Mouse (Mus musculus) layer of hippocampus, adult 6 months (tissue): ENCODE data around the gene Nop9. TPM values are rescaled to one million over a fixed set of nuclear protein-coding genes. Genes with fewer than 3 reads are reported as not detected.

Experiments
- long read RNA-seq, 2 experiments: library from polyadenylated mRNA; unstranded; transcript quantifications; one replicate each; pipeline ENCODE4 v2.0.0; 2019 to 2020
- polyA plus RNA-seq: library from polyadenylated mRNA; unstranded; fragments of <200 nt; fragmentation: Nextera tagmentation; gene quantifications from 2 replicates; pipeline ENCODE4 v1.2.3, GENCODE M21; 2021

The Nop9 gene
- 8.1 and 8.5 TPM in 2 replicates for polyA plus RNA-seq
- long read RNA-seq, experiment 1, transcript Nop9-201 (10 exons, 3,694 nt) = major isoform, 26 of 34 reads
- long read RNA-seq, experiment 1, partial matches to known transcripts = 5 of 34 reads
- long read RNA-seq, experiment 1, other reads (novel, unspliced or antisense) = 3 of 34 reads
- long read RNA-seq, experiment 2, transcript Nop9-201 (10 exons, 3,694 nt) = major isoform, 112 of 128 reads
- long read RNA-seq, experiment 2, partial matches to known transcripts = 2 of 128 reads
- long read RNA-seq, experiment 2, other reads (novel, unspliced or antisense) = 14 of 128 reads

GRCm38 (mm10) chr14:55745180-55745860, at the start of gene Nop9, which contains the start of gene Dhrs1:
Gene Nop9 (plus strand): TSS chr14:55745693.
Gene Dhrs1 (minus strand): TSS chr14:55745690.

GRCm38 (mm10) chr14:55713729-55714122, 31.8 kb upstream of the Nop9 start, which contains the start of gene Tgm1:
Gene Tgm1 (minus strand): TSS chr14:55713926.

GRCm38 (mm10) chr14:55721700-55722437, 23.6 kb upstream of the Nop9 start, which contains the start of gene Rabggta:
Gene Rabggta (minus strand): TSS chr14:55722263.

DNA sequence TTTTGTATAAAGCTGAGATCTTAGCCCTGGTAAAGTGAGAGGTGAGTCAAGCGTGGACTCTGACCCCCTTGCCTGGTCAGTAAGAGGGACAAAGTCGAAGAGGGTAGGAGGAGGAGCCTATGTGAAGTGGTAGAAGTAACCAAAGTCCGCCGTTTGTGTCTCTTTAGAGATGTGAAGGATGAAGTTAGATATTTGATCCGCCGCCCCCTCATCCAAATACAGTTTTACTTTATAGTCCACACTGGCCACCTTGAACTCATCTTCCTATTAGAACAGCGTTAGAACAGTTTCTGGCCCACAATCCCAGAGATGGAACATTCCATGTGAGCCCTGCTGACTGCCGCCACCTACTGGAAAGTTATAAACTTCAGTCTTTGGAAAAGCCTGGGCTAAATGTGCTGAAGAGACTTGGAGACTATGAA, 12.9 kb downstream of the Nop9 start, which contains the start of gene Cideb:
TSS of gene Cideb (minus strand) at position 96 of the 422 bp plus-strand sequence.

DNA sequence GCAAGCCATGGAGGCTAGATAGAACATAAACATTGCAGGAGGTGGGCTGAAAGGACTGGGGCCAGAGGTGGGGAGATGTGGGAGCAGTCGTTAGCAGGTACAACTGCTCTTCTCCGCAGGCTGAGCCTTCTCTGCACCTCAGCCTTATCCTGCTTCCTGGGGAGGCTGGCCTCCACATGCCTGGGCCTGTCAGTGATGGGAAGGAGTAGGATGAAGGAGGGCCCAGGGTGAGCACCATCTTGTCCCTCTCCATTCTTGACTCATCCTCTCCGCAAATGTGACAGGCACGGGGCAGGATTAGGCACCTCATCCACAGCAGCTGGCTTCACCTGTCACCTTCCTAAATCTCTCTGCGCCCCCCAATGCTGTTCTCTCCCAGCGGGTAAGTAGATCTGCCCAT, 15.7 kb downstream of the Nop9 start, which contains the start of gene Ltb4r2:
TSS of gene Ltb4r2 (plus strand) at position 266 of the 400 bp plus-strand sequence.

GRCm38 (mm10) chr14:55765696-55766095, 20.2 kb downstream of the Nop9 start, which contains the start of gene Ltb4r1:
Gene Ltb4r1 (plus strand): TSS chr14:55765962.

GRCm38 (mm10) chr14:55783958-55784235, 38.4 kb downstream of the Nop9 start, which contains the start of gene Adcy4:
Gene Adcy4 (minus strand): TSS chr14:55784095.

GRCm38 (mm10) chr14:55788256-55789050, 43.0 kb downstream of the Nop9 start, which contains the start of gene Ripk3:
Gene Ripk3 (minus strand): TSS chr14:55788865.

Other genes with a start within 250 kb of the Nop9 start
- 661 and 751 TPM in 2 replicates for gene Cpne6, start 235.2 kb upstream of the Nop9 start, polyA plus RNA-seq
- gene Nrl, start 220.7 kb upstream of the Nop9 start, polyA plus RNA-seq = 0.13 TPM in 1 of 2 replicates, not detected in the other
- gene Pck2, start 205.4 kb upstream of the Nop9 start, polyA plus RNA-seq = 28.8 and 36.0 TPM in 2 replicates
- gene Dcaf11, start 185.7 kb upstream of the Nop9 start, polyA plus RNA-seq = 70.4 and 77.7 TPM in 2 replicates
- gene A730061H03Rik, start 185.3 kb upstream of the Nop9 start, polyA plus RNA-seq = not detected in 2 replicates
- not detected in 2 replicates for gene Fitm1, start 170.1 kb upstream of the Nop9 start, polyA plus RNA-seq
- gene Psme1, start 167.6 kb upstream of the Nop9 start, polyA plus RNA-seq = 54.2 and 58.9 TPM in 2 replicates
- gene Emc9, start 160.4 kb upstream of the Nop9 start, polyA plus RNA-seq = 151 and 161 TPM in 2 replicates
- gene Psme2, start 154.6 kb upstream of the Nop9 start, polyA plus RNA-seq = 115 TPM in 2 replicates
- 6.5 and 11.3 TPM in 2 replicates for gene Rnf31, start 154.0 kb upstream of the Nop9 start, polyA plus RNA-seq
- 4.6 and 5.9 TPM in 2 replicates for gene Irf9, start 142.1 kb upstream of the Nop9 start, polyA plus RNA-seq
- gene Rec8, start 127.7 kb upstream of the Nop9 start, polyA plus RNA-seq = 0.78 and 0.95 TPM in 2 replicates
- 48.5 and 50.1 TPM in 2 replicates for gene Ipo4, start 109.7 kb upstream of the Nop9 start, polyA plus RNA-seq
- 0.14 and 0.48 TPM in 2 replicates for gene Gm49378, start 107.8 kb upstream of the Nop9 start, polyA plus RNA-seq
- 32.7 and 36.4 TPM in 2 replicates for gene Tm9sf1, start 101.9 kb upstream of the Nop9 start, polyA plus RNA-seq
- 0.11 and 0.29 TPM in 2 replicates for gene Tssk4, start 95.5 kb upstream of the Nop9 start, polyA plus RNA-seq
- gene Mdp1, start 85.2 kb upstream of the Nop9 start, polyA plus RNA-seq = 62.3 and 63.2 TPM in 2 replicates
- 24.9 and 27.8 TPM in 2 replicates for gene Gmpr2, start 73.8 kb upstream of the Nop9 start, polyA plus RNA-seq
- gene Nedd8, start 73.6 kb upstream of the Nop9 start, polyA plus RNA-seq = 665 and 692 TPM in 2 replicates
- gene Tinf2, start 63.9 kb upstream of the Nop9 start, polyA plus RNA-seq = 8.2 and 9.7 TPM in 2 replicates
- 0.08 TPM in 1 of 2 replicates, not detected in the other for gene Tgm1, start 31.8 kb upstream of the Nop9 start, polyA plus RNA-seq
- gene Rabggta, start 23.4 kb upstream of the Nop9 start, polyA plus RNA-seq = 31.9 and 38.2 TPM in 2 replicates
- 123 and 128 TPM in 2 replicates for gene Dhrs1, start within 50 bp of the Nop9 start, polyA plus RNA-seq
- 3.9 and 5.8 TPM in 2 replicates for gene Cideb, start 12.8 kb downstream of the Nop9 start, polyA plus RNA-seq
- gene Ltb4r2, start 15.7 kb downstream of the Nop9 start, polyA plus RNA-seq = 0.16 and 0.54 TPM in 2 replicates
- 0.26 TPM in 1 of 2 replicates, not detected in the other for gene Ltb4r1, start 20.3 kb downstream of the Nop9 start, polyA plus RNA-seq
- 1.4 TPM in 2 replicates for gene Adcy4, start 38.4 kb downstream of the Nop9 start, polyA plus RNA-seq
- gene Ripk3, start 43.2 kb downstream of the Nop9 start, polyA plus RNA-seq = 0.45 and 0.55 TPM in 2 replicates
- gene Nfatc4, start 77.5 kb downstream of the Nop9 start, polyA plus RNA-seq = 0.25 TPM in 1 of 2 replicates, not detected in the other
- 0.49 and 0.88 TPM in 2 replicates for gene Nynrin, start 108.3 kb downstream of the Nop9 start, polyA plus RNA-seq
- gene Cbln3, start 138.7 kb downstream of the Nop9 start, polyA plus RNA-seq = 0.06 and 0.09 TPM in 2 replicates
- gene Khnyn, start 139.3 kb downstream of the Nop9 start, polyA plus RNA-seq = 2.3 and 2.4 TPM in 2 replicates
- gene Sdr39u1, start 154.6 kb downstream of the Nop9 start, polyA plus RNA-seq = 160 TPM in 2 replicates
- gene Cma1, start 199.0 kb downstream of the Nop9 start, polyA plus RNA-seq = 0.30 TPM in 1 of 2 replicates, not detected in the other
- gene Cma2, start 205.3 kb downstream of the Nop9 start, polyA plus RNA-seq = not detected in 2 replicates